Mouse (Mus musculus) megakaryocyte, embryonic 14.5 days (primary cell): ENCODE results near the gene Kcnj10.

ENCODE experiments used
- FLI1 ChIP-seq: IDR thresholded peaks from 2 replicates; pipeline ENCODE4 v1.6.1; 2012; ENCODE audit warnings: low read length, inconsistent platforms, mixed read lengths
- GATA1 ChIP-seq: IDR thresholded peaks from 3 replicates; pipeline ENCODE4 v1.6.1; 2012; ENCODE audit warnings: mixed read lengths, low read length, inconsistent platforms, borderline replicate concordance

DNA sequence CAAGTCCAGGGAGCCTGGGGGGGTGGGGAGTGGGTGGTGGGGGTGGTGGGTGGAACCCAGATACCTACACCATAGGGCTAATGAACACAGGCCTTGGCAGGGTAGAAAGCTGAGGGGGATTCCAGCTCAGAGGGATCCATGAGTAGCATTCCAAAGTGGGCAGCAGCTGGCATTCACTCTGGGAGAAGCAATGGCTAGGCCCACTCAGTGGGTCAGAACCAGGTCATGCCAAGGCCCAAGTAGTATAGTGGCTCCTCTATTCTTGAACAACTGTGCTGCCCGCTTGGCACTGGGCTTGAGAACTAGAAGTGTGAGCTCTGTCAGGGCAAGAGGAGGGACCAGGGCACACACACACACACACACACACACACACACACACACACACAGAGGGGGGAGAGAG, 32.6 kb upstream of the Kcnj10 start:
- TF ChIP-seq GATA1 (no peak), FLI1 (no peak)
